Mouse (Mus musculus): ENCODE results near the gene 5730522E02Rik. TPM values are rescaled to one million over a fixed set of nuclear protein-coding genes. Genes with fewer than 3 reads are reported as not detected.
A peak's percentile ranks its signal among the peaks of the same experiment; 100 is the strongest.

Gene 5730522E02Rik
- polyA plus RNA-seq, 1 experiment = 11.8 TPM

GRCm38 (mm10) chr11:25853032-25853431 lies 357.5 kb downstream of the 5730522E02Rik start:
- no peak for DNase-seq (ENCODE audit: extremely low spot score in 1 of 2, low spot score in 1 of 2)

- DNase-seq (ENCODE audit: extremely low spot score in 1 of 2, low spot score in 1 of 2) = no peak
Observed at GRCm38 (mm10) chr11:25848824-25849644, 361.5 kb downstream of the 5730522E02Rik start.

- DNase-seq (ENCODE audit: extremely low spot score in 1 of 2, low spot score in 1 of 2) = no peak
Observed at GRCm38 (mm10) chr11:25838451-25838850, 372.1 kb downstream of the 5730522E02Rik start.

- DNase-seq (ENCODE audit: extremely low spot score in 1 of 2, low spot score in 1 of 2) = no peak
Observed at GRCm38 (mm10) chr11:25819789-25820188, 390.8 kb downstream of the 5730522E02Rik start.

- no peak for DNase-seq (ENCODE audit: extremely low spot score in 1 of 2, low spot score in 1 of 2)
Observed at GRCm38 (mm10) chr11:25813446-25813845, 397.1 kb downstream of the 5730522E02Rik start.

- DNase-seq (ENCODE audit: extremely low spot score in 1 of 2, low spot score in 1 of 2) = no peak
Observed at GRCm38 (mm10) chr11:25787691-25788090, 422.9 kb downstream of the 5730522E02Rik start.

GRCm38 (mm10) chr11:25772231-25772630 lies 438.3 kb downstream of the 5730522E02Rik start:
- DNase-seq (ENCODE audit: extremely low spot score in 1 of 2, low spot score in 1 of 2) = no peak

- no peak for DNase-seq (ENCODE audit: extremely low spot score in 1 of 2, low spot score in 1 of 2)
Observed at GRCm38 (mm10) chr11:25770991-25771568, 439.5 kb downstream of the 5730522E02Rik start.

GRCm38 (mm10) chr11:25767584-25768333 lies 442.8 kb downstream of the 5730522E02Rik start:
- peak; percentile 8 to 31 for DNase-seq (ENCODE audit: extremely low spot score in 1 of 2, low spot score in 1 of 2)

GRCm38 (mm10) chr11:25753156-25753899 lies 457.2 kb downstream of the 5730522E02Rik start:
- DNase-seq (ENCODE audit: extremely low spot score in 1 of 2, low spot score in 1 of 2) = no peak

- DNase-seq (ENCODE audit: extremely low spot score in 1 of 2, low spot score in 1 of 2) = peak in 1 of 2 experiments; percentile 25
Observed at GRCm38 (mm10) chr11:25752418-25752817, 458.1 kb downstream of the 5730522E02Rik start.

- DNase-seq (ENCODE audit: extremely low spot score in 1 of 2, low spot score in 1 of 2) = no peak
Observed at GRCm38 (mm10) chr11:25747098-25747862, 463.3 kb downstream of the 5730522E02Rik start.

- no peak for DNase-seq (ENCODE audit: extremely low spot score in 1 of 2, low spot score in 1 of 2)
Observed at GRCm38 (mm10) chr11:25743664-25744063, 466.9 kb downstream of the 5730522E02Rik start.

GRCm38 (mm10) chr11:25737255-25737654 lies 473.3 kb downstream of the 5730522E02Rik start:
- peak; percentile 75 to 80 for DNase-seq (ENCODE audit: extremely low spot score in 1 of 2, low spot score in 1 of 2)

- DNase-seq (ENCODE audit: extremely low spot score in 1 of 2, low spot score in 1 of 2) = no peak
Observed at GRCm38 (mm10) chr11:25729476-25729875, 481.1 kb downstream of the 5730522E02Rik start.

GRCm38 (mm10) chr11:25715447-25716321 lies 494.9 kb downstream of the 5730522E02Rik start:
- peak; percentile 42 to 43 for DNase-seq (ENCODE audit: extremely low spot score in 1 of 2, low spot score in 1 of 2)

GRCm38 (mm10) chr11:25710559-25710958 lies 500.0 kb downstream of the 5730522E02Rik start:
- peak in 1 of 2 experiments; percentile 16 for DNase-seq (ENCODE audit: extremely low spot score in 1 of 2, low spot score in 1 of 2)

- no peak for DNase-seq (ENCODE audit: extremely low spot score in 1 of 2, low spot score in 1 of 2)
Observed at GRCm38 (mm10) chr11:25709892-25710291, 500.7 kb downstream of the 5730522E02Rik start.
